Mouse (Mus musculus): ENCODE data around the gene Oasl2. TPM values are rescaled to one million over a fixed set of nuclear protein-coding genes. Genes with fewer than 3 reads are reported as not detected.

The Oasl2 gene
- total and polyA plus RNA-seq, 3 experiments, result 5.8 to 11.7 (median 7.3) TPM

- Histone ChIP-seq H3K27ac (no peak overlapping the region), H3K4me3 (no peak overlapping the region), H3K9ac (ENCODE audit: low read depth, low read length) (no peak overlapping the region), H3K36me3 (ENCODE audit: control insufficient read depth, insufficient read depth, low read length) (no peaks in the 10 kb centered on the region), H3K27me3 (ENCODE audit: control insufficient read depth, insufficient read depth, low read length) (no peaks in the 10 kb centered on the region), H3K79me2 (replicated peaks; ENCODE audit: control insufficient read depth, insufficient read depth, low read length) (no peaks in the 10 kb centered on the region), H3K4me1 (ENCODE audit: control insufficient read depth, insufficient read depth, low read length) (peaks cover 3% of the 10 kb centered on the region; the same call in 1 of the 2 replicates)
- peak; percentile 34 to 54 for DNase-seq
- intact Hi-C loops (cut with DNase I), result loop anchor here (5.0 kb wide), 1 partner anchor 1729 kb away; no protein-coding TSS in a partner anchor
- TF ChIP-seq POLR2A (IDR thresholded peaks at IDR 0.05; ENCODE audit: insufficient read depth, low read depth, low read length) (no peak), CTCF (IDR thresholded peaks at IDR 0.05) (peak; percentile 47)
- 54% methylated on average over 19 of the region's 19 CpGs for WGBS
Observed at GRCm38 (mm10) chr5:114921551-114922365, 25.0 kb downstream of the Oasl2 start.

GRCm38 (mm10) chr5:114922366-114922731 is 25.6 kb downstream of the Oasl2 start:
- no peak for DNase-seq
- 51% methylated on average over 10 of the region's 10 CpGs for WGBS
- intact Hi-C loops (cut with DNase I), result loop anchor here (5.0 kb wide), 1 partner anchor 1730 kb away; no protein-coding TSS in a partner anchor
- TF ChIP-seq EP300 (IDR thresholded peaks at IDR 0.05; ENCODE audit: insufficient read depth, low read depth, low read length), result no peak
- no peak for TF ChIP-seq CTCF (IDR thresholded peaks at IDR 0.05)
- TF ChIP-seq POLR2A (IDR thresholded peaks at IDR 0.05; ENCODE audit: insufficient read depth, low read depth, low read length), result no peak
- Histone ChIP-seq H3K4me3 (no peak overlapping the region), H3K4me1 (ENCODE audit: control insufficient read depth, insufficient read depth, low read length) (peaks cover 5% of the 10 kb centered on the region; the same call in 1 of the 2 replicates), H3K36me3 (ENCODE audit: control insufficient read depth, insufficient read depth, low read length) (no peaks in the 10 kb centered on the region), H3K27me3 (ENCODE audit: control insufficient read depth, insufficient read depth, low read length) (no peaks in the 10 kb centered on the region), H3K9ac (ENCODE audit: low read depth, low read length) (no peak overlapping the region), H3K27ac (no peak overlapping the region), H3K79me2 (replicated peaks; ENCODE audit: control insufficient read depth, insufficient read depth, low read length) (no peaks in the 10 kb centered on the region)

DNA sequence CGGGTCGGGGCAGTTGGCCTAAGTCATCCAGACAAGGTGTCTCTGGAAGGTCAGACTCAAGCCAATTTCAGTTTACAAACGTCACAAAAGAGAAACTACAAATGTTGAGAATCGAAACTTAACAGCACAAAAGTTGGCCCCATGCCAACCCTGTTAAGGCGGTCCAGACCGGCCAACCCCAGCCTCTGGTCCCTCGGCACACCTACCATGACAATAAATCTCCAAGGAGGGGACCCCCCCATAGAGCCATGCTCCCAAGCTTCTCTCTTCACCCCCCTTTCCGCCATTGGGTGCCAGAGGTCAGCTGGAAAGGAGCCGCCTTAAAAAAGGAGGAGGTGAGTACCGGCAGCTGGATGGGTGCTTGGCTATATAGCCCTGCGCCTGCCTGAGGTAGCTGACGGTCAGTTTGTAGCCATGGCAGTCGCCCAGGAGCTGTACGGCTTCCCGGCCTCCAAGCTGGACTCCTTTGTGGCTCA is 26.3 kb downstream of the Oasl2 start, which contains the start of gene Oasl1:
TSS of gene Oasl1 (plus strand) at position 243 of the 476 bp plus-strand sequence.
- intact Hi-C loops (cut with DNase I), result loop anchor here (5.0 kb wide), 1 partner anchor 1731 kb away; no protein-coding TSS in a partner anchor
- Histone ChIP-seq H3K9ac (ENCODE audit: low read depth, low read length) (peak within 1 kb of the TSS; percentile 72), H3K27ac (peak within 1 kb of the TSS; percentile 47), H3K79me2 (replicated peaks; ENCODE audit: control insufficient read depth, insufficient read depth, low read length) (no peaks in the 10 kb centered on the region), H3K4me3 (peak within 1 kb of the TSS; percentile 55), H3K36me3 (ENCODE audit: control insufficient read depth, insufficient read depth, low read length) (no peaks in the 10 kb centered on the region), H3K4me1 (ENCODE audit: control insufficient read depth, insufficient read depth, low read length) (peaks cover 5% of the 10 kb centered on the region; the same call in 1 of the 2 replicates), H3K27me3 (ENCODE audit: control insufficient read depth, insufficient read depth, low read length) (no peaks in the 10 kb centered on the region)
- 11% methylated on average over 15 of the region's 15 CpGs for WGBS
- no peak for TF ChIP-seq CTCF (IDR thresholded peaks at IDR 0.05)
- DNase-seq, result peak; percentile 67 to 74

DNA sequence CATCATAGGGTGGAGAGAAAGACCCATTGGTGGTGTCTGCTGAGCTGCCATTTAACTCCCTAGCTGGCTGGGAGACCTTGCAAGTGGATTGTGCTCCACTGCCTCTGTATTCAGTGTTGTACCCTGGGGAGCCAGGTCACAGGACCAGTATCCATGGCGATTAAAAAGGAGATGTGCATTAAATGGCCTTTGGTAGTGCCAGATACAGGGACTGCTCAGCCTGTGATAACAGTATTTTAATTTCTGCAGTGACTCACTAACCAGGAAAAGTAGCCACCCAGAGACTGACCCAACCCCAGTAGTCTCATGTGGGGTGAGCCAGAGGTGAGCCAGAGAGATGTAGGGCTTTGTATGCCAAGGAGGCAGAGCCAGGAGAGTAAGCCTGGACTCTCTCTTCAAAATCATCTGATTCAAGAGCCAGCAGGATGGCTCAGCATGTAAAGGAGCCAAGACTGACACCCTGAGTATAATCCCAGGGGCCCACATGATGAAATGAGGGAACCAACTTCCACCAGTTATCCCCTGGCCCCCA is 29.5 kb downstream of the Oasl2 start:
- WGBS, result 57% methylated on average over 1 of the region's 1 CpGs
- DNase-seq, result no peak
- H3K36me3 ChIP-seq (ENCODE audit: control insufficient read depth, insufficient read depth, low read length), result no peaks in the 10 kb centered on the region
- peaks cover 5% of the 10 kb centered on the region; the same call in 1 of the 2 replicates for H3K4me1 ChIP-seq (ENCODE audit: control insufficient read depth, insufficient read depth, low read length)
- H3K27me3 ChIP-seq (ENCODE audit: control insufficient read depth, insufficient read depth, low read length), result no peaks in the 10 kb centered on the region
- intact Hi-C loops (cut with DNase I), result no loop called here
- H3K79me2 ChIP-seq (replicated peaks; ENCODE audit: control insufficient read depth, insufficient read depth, low read length), result no peaks in the 10 kb centered on the region
- H3K27ac ChIP-seq, result no peak overlapping the region
- no peak overlapping the region for H3K9ac ChIP-seq (ENCODE audit: low read depth, low read length)
- H3K4me3 ChIP-seq, result no peak overlapping the region
- TF ChIP-seq CTCF (IDR thresholded peaks at IDR 0.05), result no peak

- Histone ChIP-seq H3K79me2 (replicated peaks; ENCODE audit: control insufficient read depth, insufficient read depth, low read length) (no peaks in the 10 kb centered on the region), H3K36me3 (ENCODE audit: control insufficient read depth, insufficient read depth, low read length) (no peaks in the 10 kb centered on the region), H3K27me3 (ENCODE audit: control insufficient read depth, insufficient read depth, low read length) (no peaks in the 10 kb centered on the region), H3K27ac (no peak overlapping the region), H3K9ac (ENCODE audit: low read depth, low read length) (no peak overlapping the region), H3K4me1 (ENCODE audit: control insufficient read depth, insufficient read depth, low read length) (peaks cover 4% of the 10 kb centered on the region; the same call in 1 of the 2 replicates), H3K4me3 (no peak overlapping the region)
- no peak for DNase-seq
- intact Hi-C loops (cut with DNase I), result no loop called here
- 75% methylated on average over 9 of the region's 9 CpGs for WGBS
- no peak for TF ChIP-seq CTCF (IDR thresholded peaks at IDR 0.05)
- no peak for TF ChIP-seq POLR2A (IDR thresholded peaks at IDR 0.05; ENCODE audit: insufficient read depth, low read depth, low read length)
- no peak for TF ChIP-seq EP300 (IDR thresholded peaks at IDR 0.05; ENCODE audit: insufficient read depth, low read depth, low read length)
Observed at GRCm38 (mm10) chr5:114926753-114927152, 30.0 kb downstream of the Oasl2 start.

DNA sequence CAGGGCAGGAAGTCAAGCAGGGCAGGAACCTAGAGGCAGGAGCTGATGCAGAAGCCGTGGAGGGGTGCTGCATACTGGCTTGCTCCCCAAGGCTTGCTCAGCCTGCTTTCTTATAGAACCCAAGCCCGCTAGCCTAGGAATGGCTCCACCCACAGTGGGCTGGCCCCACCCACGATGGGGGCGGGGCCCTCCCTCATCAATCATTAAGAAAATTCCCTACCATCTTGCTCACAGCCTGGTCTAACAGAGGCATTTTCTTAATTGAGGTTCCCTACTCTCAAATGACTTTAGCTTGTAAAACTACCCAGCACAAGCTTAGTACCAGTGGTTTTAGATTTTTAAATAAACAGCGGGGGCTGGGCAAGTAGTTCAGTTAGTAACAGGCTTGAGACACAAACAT is 34.9 kb downstream of the Oasl2 start:
- no peaks in the 10 kb centered on the region for H3K36me3 ChIP-seq (ENCODE audit: control insufficient read depth, insufficient read depth, low read length)
- intact Hi-C loops (cut with DNase I), result no loop called here

More for the DNA sequence above, 34.9 kb downstream of the Oasl2 start:
- H3K4me3 ChIP-seq, result no peak overlapping the region
- H3K27me3 ChIP-seq (ENCODE audit: control insufficient read depth, insufficient read depth, low read length), result no peaks in the 10 kb centered on the region
- no peaks in the 10 kb centered on the region for H3K79me2 ChIP-seq (replicated peaks; ENCODE audit: control insufficient read depth, insufficient read depth, low read length)
- 0 out of 2 replicates have a peak, but pooled peaks cover 1% of the 10 kb centered on the region for H3K4me1 ChIP-seq (ENCODE audit: control insufficient read depth, insufficient read depth, low read length)
- 49% methylated on average over 5 of the region's 5 CpGs for WGBS
- no peak for DNase-seq
- no peak overlapping the region for H3K9ac ChIP-seq (ENCODE audit: low read depth, low read length)
- TF ChIP-seq CTCF (IDR thresholded peaks at IDR 0.05) (no peak), EP300 (IDR thresholded peaks at IDR 0.05; ENCODE audit: insufficient read depth, low read depth, low read length) (no peak), POLR2A (IDR thresholded peaks at IDR 0.05; ENCODE audit: insufficient read depth, low read depth, low read length) (no peak)
- no peak overlapping the region for H3K27ac ChIP-seq
